Mouse (Mus musculus): ENCODE measurements around the gene Tmem97.

GRCm38 (mm10) chr11:78566775-78567174 is 16.2 kb upstream of the Tmem97 start:
- TF ChIP-seq POLR2A (IDR thresholded peaks at IDR 0.05; ENCODE audit: control insufficient read depth, low read depth, low read length) (no peak), CTCF (IDR thresholded peaks at IDR 0.05; ENCODE audit: control insufficient read depth, insufficient read depth, insufficient replicate concordance, low read depth, low read length) (no peak)

Data from testis, adult 2 months (tissue).